Mouse (Mus musculus): ENCODE measurements around the gene Tff2. TPM values are rescaled to one million over a fixed set of nuclear protein-coding genes. Genes with fewer than 3 reads are reported as not detected.

Tff2 gene
- polyA plus RNA-seq, 1 experiment: not detected

- no peaks in the 10 kb centered on the region for H3K4me1 ChIP-seq (ENCODE audit: control insufficient read depth, insufficient read depth, low read length)
- H3K4me3 ChIP-seq (replicated peaks; ENCODE audit: control insufficient read depth, low read depth, low read length): no peak overlapping the region
- 73% methylated on average over 9 of the region's 9 CpGs for WGBS
- H3K27ac ChIP-seq (ENCODE audit: control insufficient read depth, insufficient read depth, low read depth, low read length, poor library complexity): no peak overlapping the region
- TF ChIP-seq POLR2A (IDR thresholded peaks at IDR 0.05; ENCODE audit: borderline replicate concordance, control insufficient read depth, low read depth, low read length) (no peak), CTCF (IDR thresholded peaks at IDR 0.05; ENCODE audit: control insufficient read depth, insufficient read depth, low read length) (no peak)
These were observed 9.0 kb upstream of the Tff2 start for GRCm38 (mm10) chr17:31152966-31153499.

GRCm38 (mm10) chr17:31152512-31152911 lies 8.4 kb upstream of the Tff2 start:
- 70% methylated on average over 5 of the region's 5 CpGs for WGBS
- no peak for TF ChIP-seq POLR2A (IDR thresholded peaks at IDR 0.05; ENCODE audit: borderline replicate concordance, control insufficient read depth, low read depth, low read length)
- TF ChIP-seq CTCF (IDR thresholded peaks at IDR 0.05; ENCODE audit: control insufficient read depth, insufficient read depth, low read length): no peak
- Histone ChIP-seq H3K27ac (ENCODE audit: control insufficient read depth, insufficient read depth, low read depth, low read length, poor library complexity) (no peak overlapping the region), H3K4me3 (replicated peaks; ENCODE audit: control insufficient read depth, low read depth, low read length) (no peak overlapping the region), H3K4me1 (ENCODE audit: control insufficient read depth, insufficient read depth, low read length) (no peaks in the 10 kb centered on the region)

- TF ChIP-seq POLR2A (IDR thresholded peaks at IDR 0.05; ENCODE audit: borderline replicate concordance, control insufficient read depth, low read depth, low read length) (no peak), CTCF (IDR thresholded peaks at IDR 0.05; ENCODE audit: control insufficient read depth, insufficient read depth, low read length) (no peak)
- no peak overlapping the region for H3K27ac ChIP-seq (ENCODE audit: control insufficient read depth, insufficient read depth, low read depth, low read length, poor library complexity)
- WGBS: 20% methylated on average over 9 of the region's 9 CpGs
- H3K4me1 ChIP-seq (ENCODE audit: control insufficient read depth, insufficient read depth, low read length): no peaks in the 10 kb centered on the region
- no peak overlapping the region for H3K4me3 ChIP-seq (replicated peaks; ENCODE audit: control insufficient read depth, low read depth, low read length)
These were observed 1.9 kb upstream of the Tff2 start for GRCm38 (mm10) chr17:31145998-31146397.

- no peaks in the 10 kb centered on the region for H3K4me1 ChIP-seq (ENCODE audit: control insufficient read depth, insufficient read depth, low read length)
- H3K27ac ChIP-seq (ENCODE audit: control insufficient read depth, insufficient read depth, low read depth, low read length, poor library complexity): no peak overlapping the region
- no peak overlapping the region for H3K4me3 ChIP-seq (replicated peaks; ENCODE audit: control insufficient read depth, low read depth, low read length)
- 85% methylated on average over 7 of the region's 7 CpGs for WGBS
- no peak for TF ChIP-seq POLR2A (IDR thresholded peaks at IDR 0.05; ENCODE audit: borderline replicate concordance, control insufficient read depth, low read depth, low read length)
- no peak for TF ChIP-seq CTCF (IDR thresholded peaks at IDR 0.05; ENCODE audit: control insufficient read depth, insufficient read depth, low read length)
These were observed 2.0 kb downstream of the Tff2 start for GRCm38 (mm10) chr17:31142116-31142515.

- Histone ChIP-seq H3K4me3 (replicated peaks; ENCODE audit: control insufficient read depth, low read depth, low read length) (no peak overlapping the region), H3K27ac (ENCODE audit: control insufficient read depth, insufficient read depth, low read depth, low read length, poor library complexity) (no peak overlapping the region), H3K4me1 (ENCODE audit: control insufficient read depth, insufficient read depth, low read length) (no peaks in the 10 kb centered on the region)
- TF ChIP-seq CTCF (IDR thresholded peaks at IDR 0.05; ENCODE audit: control insufficient read depth, insufficient read depth, low read length) (peak; percentile 87), POLR2A (IDR thresholded peaks at IDR 0.05; ENCODE audit: borderline replicate concordance, control insufficient read depth, low read depth, low read length) (no peak)
- WGBS: 22% methylated on average over 5 of the region's 5 CpGs
These were observed 5.7 kb downstream of the Tff2 start for GRCm38 (mm10) chr17:31138398-31138797.

GRCm38 (mm10) chr17:31136821-31137220 lies 7.3 kb downstream of the Tff2 start:
- Histone ChIP-seq H3K27ac (ENCODE audit: control insufficient read depth, insufficient read depth, low read depth, low read length, poor library complexity) (no peak overlapping the region), H3K4me1 (ENCODE audit: control insufficient read depth, insufficient read depth, low read length) (no peaks in the 10 kb centered on the region), H3K4me3 (replicated peaks; ENCODE audit: control insufficient read depth, low read depth, low read length) (no peak overlapping the region)
- TF ChIP-seq POLR2A (IDR thresholded peaks at IDR 0.05; ENCODE audit: borderline replicate concordance, control insufficient read depth, low read depth, low read length) (no peak), CTCF (IDR thresholded peaks at IDR 0.05; ENCODE audit: control insufficient read depth, insufficient read depth, low read length) (no peak)
- WGBS: 39% methylated on average over 1 of the region's 1 CpGs

GRCm38 (mm10) chr17:31136291-31136690 lies 7.8 kb downstream of the Tff2 start:
- WGBS: 6% methylated on average over 3 of the region's 3 CpGs
- H3K4me1 ChIP-seq (ENCODE audit: control insufficient read depth, insufficient read depth, low read length): no peaks in the 10 kb centered on the region
- TF ChIP-seq CTCF (IDR thresholded peaks at IDR 0.05; ENCODE audit: control insufficient read depth, insufficient read depth, low read length) (no peak), POLR2A (IDR thresholded peaks at IDR 0.05; ENCODE audit: borderline replicate concordance, control insufficient read depth, low read depth, low read length) (no peak)
- no peak overlapping the region for H3K4me3 ChIP-seq (replicated peaks; ENCODE audit: control insufficient read depth, low read depth, low read length)
- no peak overlapping the region for H3K27ac ChIP-seq (ENCODE audit: control insufficient read depth, insufficient read depth, low read depth, low read length, poor library complexity)

- 72% methylated on average over 6 of the region's 6 CpGs for WGBS
- TF ChIP-seq CTCF (IDR thresholded peaks at IDR 0.05; ENCODE audit: control insufficient read depth, insufficient read depth, low read length): no peak
- TF ChIP-seq POLR2A (IDR thresholded peaks at IDR 0.05; ENCODE audit: borderline replicate concordance, control insufficient read depth, low read depth, low read length): no peak
- Histone ChIP-seq H3K4me3 (replicated peaks; ENCODE audit: control insufficient read depth, low read depth, low read length) (no peak overlapping the region), H3K4me1 (ENCODE audit: control insufficient read depth, insufficient read depth, low read length) (no peaks in the 10 kb centered on the region), H3K27ac (ENCODE audit: control insufficient read depth, insufficient read depth, low read depth, low read length, poor library complexity) (no peak overlapping the region)
These were observed 9.2 kb downstream of the Tff2 start for GRCm38 (mm10) chr17:31134913-31135312.

- TF ChIP-seq POLR2A (IDR thresholded peaks at IDR 0.05; ENCODE audit: borderline replicate concordance, control insufficient read depth, low read depth, low read length): no peak
- no peak for TF ChIP-seq CTCF (IDR thresholded peaks at IDR 0.05; ENCODE audit: control insufficient read depth, insufficient read depth, low read length)
- WGBS: 56% methylated on average over 15 of the region's 15 CpGs
- Histone ChIP-seq H3K4me3 (replicated peaks; ENCODE audit: control insufficient read depth, low read depth, low read length) (no peak overlapping the region), H3K27ac (ENCODE audit: control insufficient read depth, insufficient read depth, low read depth, low read length, poor library complexity) (no peak overlapping the region), H3K4me1 (ENCODE audit: control insufficient read depth, insufficient read depth, low read length) (no peaks in the 10 kb centered on the region)
These were observed 10.3 kb downstream of the Tff2 start for GRCm38 (mm10) chr17:31133776-31134175.
